Mouse (Mus musculus) urinary bladder, postnatal 10 days (tissue): ENCODE data around the gene Prpf40a.

Experiments
- DNase-seq: peaks from one replicate; pipeline ENCODE4 v3.0.0; 2022; ENCODE audit warnings: low spot score

Gene Prpf40a

GRCm38 (mm10) chr2:53190684-53191511, at the start of gene Prpf40a:
Gene Prpf40a (minus strand): TSS chr2:53191284.
- DNase-seq, result peak; percentile 100

GRCm38 (mm10) chr2:53222242-53222641, 31.2 kb upstream of the Prpf40a start:
- no peak for DNase-seq

- DNase-seq, result no peak
Measured at GRCm38 (mm10) chr2:53213493-53213892, 22.4 kb upstream of the Prpf40a start.

GRCm38 (mm10) chr2:53206749-53207148, 15.7 kb upstream of the Prpf40a start:
- DNase-seq, result no peak

- DNase-seq, result no peak
Measured at GRCm38 (mm10) chr2:53204373-53205274, 13.5 kb upstream of the Prpf40a start.

- no peak for DNase-seq
Measured at GRCm38 (mm10) chr2:53200164-53200885, 9.2 kb upstream of the Prpf40a start.

- DNase-seq, result no peak
Measured at GRCm38 (mm10) chr2:53199203-53199602, 8.1 kb upstream of the Prpf40a start.

- DNase-seq, result no peak
Measured at GRCm38 (mm10) chr2:53196431-53196830, 5.3 kb upstream of the Prpf40a start.

- DNase-seq, result no peak
Measured at GRCm38 (mm10) chr2:53192386-53192785, 1.3 kb upstream of the Prpf40a start.

- peak; percentile 91 for DNase-seq
Measured at GRCm38 (mm10) chr2:53191523-53192220, 588 bp upstream of the Prpf40a start, which contains the start of gene Arl6ip6. Gene Arl6ip6 (plus strand): TSS chr2:53191726.

- DNase-seq, result no peak
Measured at GRCm38 (mm10) chr2:53189811-53190210, 1.3 kb downstream of the Prpf40a start.

- DNase-seq, result no peak
Measured at GRCm38 (mm10) chr2:53179876-53180275, 11.2 kb downstream of the Prpf40a start.

- DNase-seq, result no peak
Measured at GRCm38 (mm10) chr2:53178966-53179365, 12.1 kb downstream of the Prpf40a start.

GRCm38 (mm10) chr2:53173966-53174365, 17.1 kb downstream of the Prpf40a start:
- DNase-seq, result no peak

- DNase-seq, result no peak
Measured at GRCm38 (mm10) chr2:53146852-53147251, 44.2 kb downstream of the Prpf40a start.

GRCm38 (mm10) chr2:53131567-53131966, 59.5 kb downstream of the Prpf40a start:
- no peak for DNase-seq

GRCm38 (mm10) chr2:53129070-53129469, 62.0 kb downstream of the Prpf40a start:
- DNase-seq, result no peak

- no peak for DNase-seq
Measured at GRCm38 (mm10) chr2:53125998-53126397, 65.1 kb downstream of the Prpf40a start.

- DNase-seq, result no peak
Measured at GRCm38 (mm10) chr2:53121797-53122196, 69.3 kb downstream of the Prpf40a start.

GRCm38 (mm10) chr2:53108547-53108946, 82.5 kb downstream of the Prpf40a start:
- DNase-seq, result no peak

GRCm38 (mm10) chr2:53106472-53106871, 84.6 kb downstream of the Prpf40a start:
- no peak for DNase-seq
